Mouse (Mus musculus): ENCODE measurements around the gene Spata13. TPM values are rescaled to one million over a fixed set of nuclear protein-coding genes. Genes with fewer than 3 reads are reported as not detected.

Gene Spata13
- polyA plus RNA-seq, 1 experiment from 2014 or later, result 14.7 TPM

- Histone ChIP-seq H3K4me1 (ENCODE audit: control insufficient read depth, insufficient read depth, low read length) (no peaks in the 10 kb centered on the region), H3K36me3 (ENCODE audit: control insufficient read depth, insufficient read depth, low read length) (no peaks in the 10 kb centered on the region), H3K9ac (ENCODE audit: low read depth, low read length) (no peak overlapping the region), H3K4me2 (ENCODE audit: low read depth, low read length) (no peak overlapping the region), H3K27ac (replicated peaks; ENCODE audit: low read depth, low read length) (no peak overlapping the region), H3K27me3 (replicated peaks; ENCODE audit: control insufficient read depth, insufficient read depth, low read length) (no peaks in the 10 kb centered on the region), H3K4me3 (ENCODE audit: low read depth, low read length) (no peak overlapping the region), H3K9me3 (ENCODE audit: control insufficient read depth, low read length) (no peaks in the 10 kb centered on the region)
- ATAC-seq (ENCODE audit: low read depth), result peak; percentile 37; the same call in 1 of the 2 replicates
- DNase-seq (ENCODE audit: low spot score), result peak; percentile 56
- WGBS, result 52% methylated on average over 4 of the region's 4 CpGs
Observed at GRCm38 (mm10) chr14:60606194-60606593, 27.6 kb upstream of the Spata13 start.

- Histone ChIP-seq H3K36me3 (ENCODE audit: control insufficient read depth, insufficient read depth, low read length) (no peaks in the 10 kb centered on the region), H3K9ac (ENCODE audit: low read depth, low read length) (no peak overlapping the region), H3K4me2 (ENCODE audit: low read depth, low read length) (no peak overlapping the region), H3K4me1 (ENCODE audit: control insufficient read depth, insufficient read depth, low read length) (no peaks in the 10 kb centered on the region), H3K27me3 (replicated peaks; ENCODE audit: control insufficient read depth, insufficient read depth, low read length) (no peaks in the 10 kb centered on the region), H3K4me3 (ENCODE audit: low read depth, low read length) (no peak overlapping the region), H3K9me3 (ENCODE audit: control insufficient read depth, low read length) (no peaks in the 10 kb centered on the region), H3K27ac (replicated peaks; ENCODE audit: low read depth, low read length) (no peak overlapping the region)
- WGBS, result 70% methylated on average over 4 of the region's 4 CpGs
- ATAC-seq (ENCODE audit: low read depth) (no peak), DNase-seq (ENCODE audit: low spot score) (no peak)
Observed at GRCm38 (mm10) chr14:60607743-60608142, 26.1 kb upstream of the Spata13 start.

DNA sequence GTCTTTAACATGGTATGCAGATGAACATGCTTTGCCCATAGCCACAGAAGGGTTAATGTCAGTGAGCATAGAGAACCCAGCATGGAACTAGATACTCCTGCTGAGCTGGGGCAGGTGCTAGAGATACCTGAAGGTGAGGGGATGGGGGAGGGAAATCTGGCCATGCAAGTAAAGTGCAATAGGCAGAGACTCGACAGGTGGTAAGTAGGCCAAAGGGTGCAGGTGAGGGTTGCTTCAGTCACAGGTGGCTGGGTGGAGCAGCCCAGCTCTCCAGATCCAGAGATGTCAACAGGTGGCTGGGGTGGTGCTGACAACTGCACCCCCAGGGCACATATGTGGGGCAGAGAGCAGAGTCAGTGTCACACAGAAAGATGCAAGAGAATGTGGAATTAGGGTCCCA, 24.6 kb upstream of the Spata13 start:
- peak; percentile 62; the same call in 1 of the 2 replicates for ATAC-seq (ENCODE audit: low read depth)
- H3K9ac ChIP-seq (ENCODE audit: low read depth, low read length), result no peak overlapping the region
- no peak overlapping the region for H3K4me3 ChIP-seq (ENCODE audit: low read depth, low read length)
- H3K27ac ChIP-seq (replicated peaks; ENCODE audit: low read depth, low read length), result no peak overlapping the region
- no peak for DNase-seq (ENCODE audit: low spot score)
- H3K36me3 ChIP-seq (ENCODE audit: control insufficient read depth, insufficient read depth, low read length), result no peaks in the 10 kb centered on the region
- no peaks in the 10 kb centered on the region for H3K9me3 ChIP-seq (ENCODE audit: control insufficient read depth, low read length)
- no peaks in the 10 kb centered on the region for H3K27me3 ChIP-seq (replicated peaks; ENCODE audit: control insufficient read depth, insufficient read depth, low read length)
- WGBS, result 92% methylated on average over 1 of the region's 1 CpGs
- H3K4me1 ChIP-seq (ENCODE audit: control insufficient read depth, insufficient read depth, low read length), result no peaks in the 10 kb centered on the region
- no peak overlapping the region for H3K4me2 ChIP-seq (ENCODE audit: low read depth, low read length)

DNA sequence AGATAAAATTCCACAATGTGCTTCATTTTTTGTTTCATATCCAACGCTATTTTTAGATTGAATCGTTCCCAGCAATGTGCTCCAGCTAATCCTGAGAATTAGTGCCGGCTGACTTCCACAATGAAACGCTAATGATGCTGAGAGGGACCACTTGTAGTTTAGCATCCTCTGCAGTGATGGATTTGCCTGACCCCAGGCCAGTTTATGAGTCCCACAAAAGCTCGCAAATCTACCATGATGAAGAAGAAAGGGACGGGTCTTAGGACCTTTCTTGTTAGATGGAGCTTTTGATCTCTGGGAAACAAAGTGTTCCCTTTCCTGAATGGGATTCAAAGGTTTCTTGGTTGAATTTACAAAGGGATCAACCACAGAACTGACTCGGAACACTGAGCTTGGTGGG, 21.1 kb upstream of the Spata13 start:
- ATAC-seq (ENCODE audit: low read depth) (no peak), DNase-seq (ENCODE audit: low spot score) (no peak)
- WGBS, result 38% methylated on average over 7 of the region's 7 CpGs

DNA sequence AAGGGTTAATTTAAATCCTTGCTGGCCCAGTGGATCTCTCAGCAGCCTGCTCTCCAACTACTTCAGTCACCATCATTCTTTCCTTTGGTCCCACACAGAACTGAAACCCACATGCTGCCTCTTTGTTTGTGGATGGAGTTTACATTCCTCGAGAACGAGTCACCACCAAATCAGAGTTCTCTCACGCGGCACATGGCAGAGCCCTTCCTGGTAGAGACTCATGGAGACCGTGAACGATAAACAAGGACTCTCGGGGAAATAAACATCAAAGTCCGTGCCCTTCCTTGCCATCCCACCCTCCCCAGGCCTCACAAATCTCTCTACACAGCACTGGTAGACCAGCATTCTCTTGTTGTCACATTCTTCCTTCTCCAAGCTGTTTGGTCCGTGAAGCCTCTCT, 12.7 kb upstream of the Spata13 start:
- no peak overlapping the region for H3K27ac ChIP-seq (replicated peaks; ENCODE audit: low read depth, low read length)
- no peak for DNase-seq (ENCODE audit: low spot score)
- H3K4me1 ChIP-seq (ENCODE audit: control insufficient read depth, insufficient read depth, low read length), result no peaks in the 10 kb centered on the region
- H3K9ac ChIP-seq (ENCODE audit: low read depth, low read length), result no peak overlapping the region
- no peak overlapping the region for H3K4me3 ChIP-seq (ENCODE audit: low read depth, low read length)
- H3K4me2 ChIP-seq (ENCODE audit: low read depth, low read length), result no peak overlapping the region
- no peaks in the 10 kb centered on the region for H3K9me3 ChIP-seq (ENCODE audit: control insufficient read depth, low read length)
- H3K27me3 ChIP-seq (replicated peaks; ENCODE audit: control insufficient read depth, insufficient read depth, low read length), result no peaks in the 10 kb centered on the region
- no peaks in the 10 kb centered on the region for H3K36me3 ChIP-seq (ENCODE audit: control insufficient read depth, insufficient read depth, low read length)
- WGBS, result 57% methylated on average over 9 of the region's 9 CpGs
- ATAC-seq (ENCODE audit: low read depth), result no peak

More for the DNA sequence above, 21.1 kb upstream of the Spata13 start:
- no peaks in the 10 kb centered on the region for H3K27me3 ChIP-seq (replicated peaks; ENCODE audit: control insufficient read depth, insufficient read depth, low read length)
- H3K4me2 ChIP-seq (ENCODE audit: low read depth, low read length), result no peak overlapping the region
- no peak overlapping the region for H3K4me3 ChIP-seq (ENCODE audit: low read depth, low read length)
- H3K4me1 ChIP-seq (ENCODE audit: control insufficient read depth, insufficient read depth, low read length), result no peaks in the 10 kb centered on the region
- no peak overlapping the region for H3K9ac ChIP-seq (ENCODE audit: low read depth, low read length)
- H3K36me3 ChIP-seq (ENCODE audit: control insufficient read depth, insufficient read depth, low read length), result no peaks in the 10 kb centered on the region
- no peaks in the 10 kb centered on the region for H3K9me3 ChIP-seq (ENCODE audit: control insufficient read depth, low read length)
- no peak overlapping the region for H3K27ac ChIP-seq (replicated peaks; ENCODE audit: low read depth, low read length)

DNA sequence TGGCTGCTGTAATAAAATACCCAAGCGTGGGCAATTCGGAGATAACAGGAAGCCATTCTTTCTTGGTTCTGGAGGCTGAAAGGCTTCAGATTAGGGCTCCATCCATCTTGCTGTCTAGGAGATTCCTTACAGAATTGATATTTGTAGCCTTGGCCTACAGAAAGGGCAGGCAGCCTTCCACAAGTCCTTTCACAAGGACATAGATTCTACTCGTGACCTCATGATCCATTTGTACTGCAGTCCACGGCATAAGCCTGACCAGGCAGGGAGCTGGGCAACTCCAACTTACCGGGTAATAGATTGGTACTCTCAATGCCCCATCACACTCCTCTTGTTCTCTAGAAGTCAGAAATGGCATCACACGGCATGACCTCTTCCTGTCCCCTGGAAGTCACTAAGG, 8.3 kb upstream of the Spata13 start:
- H3K4me1 ChIP-seq (ENCODE audit: control insufficient read depth, insufficient read depth, low read length), result no peaks in the 10 kb centered on the region
- no peak overlapping the region for H3K27ac ChIP-seq (replicated peaks; ENCODE audit: low read depth, low read length)
- no peak overlapping the region for H3K4me3 ChIP-seq (ENCODE audit: low read depth, low read length)
- no peak overlapping the region for H3K9ac ChIP-seq (ENCODE audit: low read depth, low read length)
- 75% methylated on average over 6 of the region's 6 CpGs for WGBS
- no peaks in the 10 kb centered on the region for H3K27me3 ChIP-seq (replicated peaks; ENCODE audit: control insufficient read depth, insufficient read depth, low read length)
- ATAC-seq (ENCODE audit: low read depth) (no peak), DNase-seq (ENCODE audit: low spot score) (no peak)
- no peaks in the 10 kb centered on the region for H3K9me3 ChIP-seq (ENCODE audit: control insufficient read depth, low read length)
- H3K4me2 ChIP-seq (ENCODE audit: low read depth, low read length), result no peak overlapping the region
- no peaks in the 10 kb centered on the region for H3K36me3 ChIP-seq (ENCODE audit: control insufficient read depth, insufficient read depth, low read length)

DNA sequence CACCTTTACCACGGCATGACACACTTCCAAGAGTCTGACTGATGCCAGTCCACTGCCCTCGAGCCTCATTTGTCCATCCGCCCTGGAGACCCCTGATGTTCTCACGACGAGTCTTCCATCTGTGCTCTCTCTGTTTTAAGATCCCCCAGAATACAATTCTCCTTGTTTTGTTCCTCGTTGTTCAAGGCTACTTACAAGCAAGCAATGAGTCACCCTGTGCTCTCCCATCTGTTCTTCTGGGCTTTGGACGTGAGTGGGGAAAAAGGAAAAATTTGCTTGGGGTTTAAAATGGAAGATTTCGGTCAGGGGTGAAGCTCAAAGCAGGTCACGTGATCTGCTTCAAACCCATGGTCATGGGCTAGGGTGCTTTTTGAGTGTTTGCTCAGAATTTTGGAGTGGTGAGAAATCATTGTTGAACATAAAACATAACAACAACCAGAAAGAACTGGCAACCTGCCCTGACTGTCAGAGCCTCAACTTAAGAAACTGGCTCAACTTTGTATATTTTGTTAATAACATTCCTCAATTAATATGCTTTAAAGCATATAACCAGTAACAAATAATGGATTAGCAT, 3.8 kb upstream of the Spata13 start:
- DNase-seq (ENCODE audit: low spot score) (no peak), ATAC-seq (ENCODE audit: low read depth) (no peak)
- Histone ChIP-seq H3K4me3 (ENCODE audit: low read depth, low read length) (no peak overlapping the region), H3K4me2 (ENCODE audit: low read depth, low read length) (no peak overlapping the region), H3K27ac (replicated peaks; ENCODE audit: low read depth, low read length) (no peak overlapping the region), H3K36me3 (ENCODE audit: control insufficient read depth, insufficient read depth, low read length) (no peaks in the 10 kb centered on the region), H3K9me3 (ENCODE audit: control insufficient read depth, low read length) (no peaks in the 10 kb centered on the region), H3K9ac (ENCODE audit: low read depth, low read length) (no peak overlapping the region), H3K4me1 (ENCODE audit: control insufficient read depth, insufficient read depth, low read length) (no peaks in the 10 kb centered on the region), H3K27me3 (replicated peaks; ENCODE audit: control insufficient read depth, insufficient read depth, low read length) (0 out of 2 replicates have a peak, but pooled peaks cover 9% of the 10 kb centered on the region)
- 75% methylated on average over 9 of the region's 9 CpGs for WGBS

DNA sequence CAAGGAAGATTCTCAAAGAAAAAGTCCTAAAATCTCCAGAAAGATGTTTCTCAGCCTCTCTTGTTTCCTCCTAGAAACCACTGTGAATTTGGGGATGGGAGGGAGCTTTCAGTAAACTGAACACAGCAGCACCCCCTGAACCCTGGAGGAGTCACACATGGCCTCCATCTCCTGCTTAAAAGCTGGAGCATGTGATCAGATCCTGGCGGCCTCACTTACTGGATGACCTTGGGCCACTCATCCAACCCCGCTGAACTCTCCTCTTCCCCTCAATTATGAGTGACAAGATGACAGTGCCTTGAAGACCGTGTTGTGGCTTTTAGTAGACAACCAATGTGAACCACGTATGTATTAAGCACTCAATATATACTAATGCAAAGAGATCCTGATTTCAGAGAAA, 2.8 kb upstream of the Spata13 start:
- WGBS, result 71% methylated on average over 4 of the region's 4 CpGs
- Histone ChIP-seq H3K9ac (ENCODE audit: low read depth, low read length) (no peak overlapping the region), H3K27ac (replicated peaks; ENCODE audit: low read depth, low read length) (no peak overlapping the region), H3K36me3 (ENCODE audit: control insufficient read depth, insufficient read depth, low read length) (no peaks in the 10 kb centered on the region), H3K27me3 (replicated peaks; ENCODE audit: control insufficient read depth, insufficient read depth, low read length) (0 out of 2 replicates have a peak, but pooled peaks cover 9% of the 10 kb centered on the region), H3K4me3 (ENCODE audit: low read depth, low read length) (no peak overlapping the region), H3K4me1 (ENCODE audit: control insufficient read depth, insufficient read depth, low read length) (peaks cover 8% of the 10 kb centered on the region; the same call in 1 of the 2 replicates), H3K4me2 (ENCODE audit: low read depth, low read length) (no peak overlapping the region), H3K9me3 (ENCODE audit: control insufficient read depth, low read length) (no peaks in the 10 kb centered on the region)
- ATAC-seq (ENCODE audit: low read depth), result no peak
- no peak for DNase-seq (ENCODE audit: low spot score)

Measured in embryonic facial prominence, embryonic 14.5 days (tissue).